Mouse (Mus musculus) spleen, adult 10 weeks (tissue): ENCODE results near the gene Vkorc1l1. TPM values are rescaled to one million over a fixed set of nuclear protein-coding genes. Genes with fewer than 3 reads are reported as not detected.

ENCODE experiments used
- polyA plus RNA-seq: library from polyadenylated mRNA; stranded (reverse); fragments of 350-450 nt; fragmentation: Illumina TruSeq; extraction: RNeasy Lipid Tissue Mini Kit (QIAGEN cat#74804); gene quantifications from one replicate; pipeline ENCODE4 v1.2.3, GENCODE M21; 2015; ENCODE audit warnings: low replicate concordance; ENCODE audit not compliant: insufficient read depth

The Vkorc1l1 gene
- 36.4 TPM for polyA plus RNA-seq

DNA sequence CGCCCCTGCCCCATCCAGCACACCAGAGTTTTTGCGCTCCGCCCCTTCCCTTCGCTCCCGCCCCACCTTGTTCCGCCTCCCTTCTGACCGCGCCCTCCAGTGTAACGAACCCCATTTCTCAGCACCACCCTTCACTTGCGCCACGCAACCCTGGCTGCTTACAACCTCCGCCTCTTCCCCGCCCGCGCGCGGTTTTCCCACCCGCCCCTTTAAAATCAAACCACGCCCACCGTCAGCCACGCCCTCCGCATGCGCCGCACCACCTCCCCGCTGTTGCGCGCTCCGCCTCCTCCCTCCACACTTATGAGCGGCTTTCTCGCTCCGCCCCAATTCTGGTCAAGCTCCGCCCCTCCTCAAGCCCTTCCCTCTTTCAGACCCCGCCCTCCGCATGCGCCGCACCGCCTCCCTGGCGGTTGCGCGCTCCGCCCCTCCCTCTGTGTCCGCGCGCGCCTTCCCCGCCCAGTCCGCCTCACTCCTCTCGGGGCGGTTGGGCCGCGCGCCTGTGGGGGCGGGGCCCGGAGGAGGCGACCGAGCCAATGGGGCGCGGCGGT lies at the start of gene Vkorc1l1:
Vkorc1l1 (plus strand) TSS at position 476 of the 551 bp plus-strand sequence.

GRCm38 (mm10) chr5:129895198-129896088 lies 46.3 kb upstream of the Vkorc1l1 start, which contains the start of gene Zbed5:
Gene Zbed5, plus strand, starts transcription at chr5:129895723.

GRCm38 (mm10) chr5:129898449-129898848 lies 43.3 kb upstream of the Vkorc1l1 start, which contains the start of gene Phkg1:
Gene Phkg1, minus strand, starts transcription at chr5:129898549.

GRCm38 (mm10) chr5:129908242-129908965 lies 33.4 kb upstream of the Vkorc1l1 start, which contains the start of gene Nupr1l:
Gene Nupr1l, plus strand, starts transcription at chr5:129908540.

GRCm38 (mm10) chr5:130002301-130003146 lies 60.8 kb downstream of the Vkorc1l1 start, which contains the start of gene Gusb:
Gene Gusb, minus strand, starts transcription at chr5:130003049.

DNA sequence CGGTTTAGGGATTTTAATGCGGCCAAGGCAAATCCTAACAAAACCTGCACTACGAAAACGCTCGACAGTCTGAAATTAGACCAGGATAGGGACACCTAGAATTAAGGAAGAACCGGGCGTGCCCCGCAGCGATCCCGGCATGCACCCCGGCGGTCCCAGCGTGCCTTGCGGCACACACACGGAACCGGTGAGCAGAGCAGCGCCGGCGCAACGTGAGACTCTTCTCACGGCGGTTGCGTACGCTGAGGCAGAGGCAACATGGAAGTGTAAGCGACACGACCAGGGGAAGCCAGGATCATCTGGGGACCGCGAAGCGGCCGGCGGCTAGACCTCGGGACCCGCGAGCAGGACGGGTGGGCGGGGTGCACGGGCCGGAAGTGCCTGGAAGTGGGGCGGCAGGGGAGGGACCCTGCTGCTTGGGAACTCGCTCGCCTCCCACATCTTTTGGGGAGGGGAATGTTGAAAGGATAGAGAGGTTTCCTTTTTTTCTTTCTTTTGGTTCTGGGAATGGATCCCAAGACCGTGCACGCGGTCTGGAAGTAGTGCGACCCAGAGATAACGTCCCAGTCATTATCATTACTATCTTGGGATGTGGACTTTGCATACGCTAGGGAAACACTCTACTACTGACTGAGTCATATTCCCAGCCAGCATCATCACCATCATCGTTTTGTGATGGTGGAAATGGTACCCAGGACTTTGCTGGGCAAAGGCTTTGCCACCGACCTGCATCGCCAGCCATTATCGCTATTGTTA lies 87.5 kb downstream of the Vkorc1l1 start, which contains the start of the genes Asl and Crcp:
Asl (minus strand) TSS at position 106 of the 756 bp plus-strand sequence.
Crcp (plus strand) TSS at position 149 of the 756 bp plus-strand sequence.

Other genes starting within 250 kb of the Vkorc1l1 start
- not detected for gene Sept14, start 233.5 kb upstream of the Vkorc1l1 start, polyA plus RNA-seq
- gene Mrps17, start 226.5 kb upstream of the Vkorc1l1 start, polyA plus RNA-seq = 62.6 TPM
- 36.1 TPM for gene Nipsnap2, start 216.9 kb upstream of the Vkorc1l1 start, polyA plus RNA-seq
- gene Psph, start 154.5 kb upstream of the Vkorc1l1 start, polyA plus RNA-seq = 10.8 TPM
- 8.8 TPM for gene Sumf2, start 95.0 kb upstream of the Vkorc1l1 start, polyA plus RNA-seq
- gene Chchd2, start 54.5 kb upstream of the Vkorc1l1 start, polyA plus RNA-seq = 196 TPM
- gene Zbed5, start 46.2 kb upstream of the Vkorc1l1 start, polyA plus RNA-seq = 2.1 TPM
- gene Phkg1, start 43.4 kb upstream of the Vkorc1l1 start, polyA plus RNA-seq = 0.26 TPM
- 3.7 TPM for gene Nupr1l, start 33.4 kb upstream of the Vkorc1l1 start, polyA plus RNA-seq
- 91.2 TPM for gene Gusb, start 61.1 kb downstream of the Vkorc1l1 start, polyA plus RNA-seq
- gene Asl, start 87.3 kb downstream of the Vkorc1l1 start, polyA plus RNA-seq = 8.8 TPM
- 34.2 TPM for gene Crcp, start 87.3 kb downstream of the Vkorc1l1 start, polyA plus RNA-seq
- 40.1 TPM for gene Tpst1, start 131.4 kb downstream of the Vkorc1l1 start, polyA plus RNA-seq
- gene Kctd7, start 202.9 kb downstream of the Vkorc1l1 start, polyA plus RNA-seq = 3.0 TPM
- gene Rabgef1, start 229.8 kb downstream of the Vkorc1l1 start, polyA plus RNA-seq = 35.6 TPM